Mouse (Mus musculus) gastrocnemius, adult 2 months (tissue): ENCODE measurements around the gene Cbarp. TPM values are rescaled to one million over a fixed set of nuclear protein-coding genes. Genes with fewer than 3 reads are reported as not detected.
A peak's percentile ranks its signal among the peaks of the same experiment; 100 is the strongest.

Experiments
- DNase-seq: peaks from one replicate; pipeline ENCODE4 v3.0.0; 2022
- H3K27ac ChIP-seq: fragments of 200-600 bp; 2 replicates; pipeline ENCODE4 v1.8.1; 2022; ENCODE audit warnings: mild to moderate bottlenecking
- H3K4me3 ChIP-seq: fragments of 200-600 bp; 2 replicates; pipeline ENCODE4 v1.8.1; 2022; ENCODE audit warnings: mild to moderate bottlenecking, moderate library complexity
- CTCF ChIP-seq: fragments of 200-600 bp; IDR thresholded peaks from 2 replicates; pipeline ENCODE4 v1.8.1; 2022; ENCODE audit warnings: antibody characterized with exemption, mild to moderate bottlenecking, moderate library complexity
- intact Hi-C: fragments of 180-260 bp; cut with DNase I; formaldehyde crosslinking; loops from one replicate; pipeline ENCODE4 v1.15.1; 2025
- total RNA-seq, 2 experiments: library from RNA; stranded (reverse); gene quantifications; 2 replicates each; pipeline ENCODE4 v1.2.3; 2021

Cbarp gene
- total RNA-seq, 2 experiments from 2014 or later: 1.8 to 2.3 TPM

DNA sequence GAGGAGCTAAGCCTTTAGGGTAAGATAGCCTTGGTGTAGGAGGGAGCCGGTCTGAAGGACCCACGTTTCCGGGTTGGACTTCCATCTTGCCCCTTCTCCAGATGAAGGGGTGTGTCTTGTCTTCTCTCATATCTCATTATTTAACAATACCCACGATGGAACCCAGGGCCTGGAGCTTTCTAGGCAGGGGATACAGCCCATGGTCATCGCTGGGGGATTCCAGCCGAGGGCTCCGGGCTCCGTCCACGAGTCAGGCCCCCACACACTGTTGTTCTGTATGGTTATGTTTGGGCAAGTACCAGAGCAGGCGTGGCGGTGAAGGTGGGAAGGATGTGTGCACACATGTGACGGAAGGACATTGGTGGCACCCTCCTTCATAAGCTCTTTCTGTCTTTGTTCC lies 3.5 kb upstream of the Cbarp start:
- TF ChIP-seq CTCF: no peak
- Histone ChIP-seq H3K27ac (peak overlapping the region; percentile 98; the same call in 1 of the 2 replicates), H3K4me3 (peak overlapping the region; percentile 95)
- no peak for DNase-seq
- intact Hi-C loops: no loop called here

DNA sequence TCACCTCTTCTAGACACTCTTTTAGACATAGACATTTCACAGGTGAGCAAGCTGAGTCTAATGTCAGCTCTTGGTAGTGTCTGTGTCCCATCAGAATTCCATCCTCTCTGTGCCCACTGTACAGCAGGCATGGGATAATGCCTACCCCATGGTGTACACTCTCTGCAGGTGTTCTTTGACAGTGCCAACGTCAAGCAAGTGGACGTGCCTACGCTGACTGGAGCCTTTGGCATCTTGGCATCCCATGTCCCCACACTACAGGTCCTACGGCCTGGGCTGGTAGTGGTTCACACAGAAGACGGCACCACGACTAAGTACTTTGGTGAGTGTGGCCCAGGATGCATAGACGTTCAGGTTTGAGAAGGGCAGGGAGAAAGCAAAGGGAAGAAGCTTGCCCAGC lies 3.0 kb upstream of the Cbarp start:
- TF ChIP-seq CTCF: no peak
- intact Hi-C loops: no loop called here
- no peak for DNase-seq
- Histone ChIP-seq H3K27ac (peak overlapping the region; percentile 98), H3K4me3 (peak overlapping the region; percentile 95)

DNA sequence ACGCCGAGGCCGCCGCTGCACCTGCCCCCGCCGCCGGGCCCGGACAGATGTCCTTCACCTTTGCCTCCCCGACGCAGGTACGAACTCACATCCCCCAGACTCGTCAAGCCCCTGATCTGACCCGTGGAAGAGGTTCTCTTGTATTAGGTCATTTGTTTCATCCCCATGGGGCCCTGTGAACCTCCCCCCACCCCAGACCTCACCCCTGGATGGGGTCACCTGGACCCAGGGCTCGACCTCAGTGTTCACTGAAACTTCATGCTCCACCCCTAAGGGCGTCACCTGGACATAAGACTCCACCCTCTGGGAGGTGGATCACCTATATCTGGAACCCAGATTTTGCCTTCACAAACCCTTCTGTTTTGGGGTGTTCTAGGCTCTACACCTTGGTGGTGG lies 1.9 kb upstream of the Cbarp start:
- Histone ChIP-seq H3K27ac (peak overlapping the region; percentile 98), H3K4me3 (peak overlapping the region; percentile 95)
- DNase-seq: peak; percentile 56
- no peak for TF ChIP-seq CTCF
- intact Hi-C loops: no loop called here

DNA sequence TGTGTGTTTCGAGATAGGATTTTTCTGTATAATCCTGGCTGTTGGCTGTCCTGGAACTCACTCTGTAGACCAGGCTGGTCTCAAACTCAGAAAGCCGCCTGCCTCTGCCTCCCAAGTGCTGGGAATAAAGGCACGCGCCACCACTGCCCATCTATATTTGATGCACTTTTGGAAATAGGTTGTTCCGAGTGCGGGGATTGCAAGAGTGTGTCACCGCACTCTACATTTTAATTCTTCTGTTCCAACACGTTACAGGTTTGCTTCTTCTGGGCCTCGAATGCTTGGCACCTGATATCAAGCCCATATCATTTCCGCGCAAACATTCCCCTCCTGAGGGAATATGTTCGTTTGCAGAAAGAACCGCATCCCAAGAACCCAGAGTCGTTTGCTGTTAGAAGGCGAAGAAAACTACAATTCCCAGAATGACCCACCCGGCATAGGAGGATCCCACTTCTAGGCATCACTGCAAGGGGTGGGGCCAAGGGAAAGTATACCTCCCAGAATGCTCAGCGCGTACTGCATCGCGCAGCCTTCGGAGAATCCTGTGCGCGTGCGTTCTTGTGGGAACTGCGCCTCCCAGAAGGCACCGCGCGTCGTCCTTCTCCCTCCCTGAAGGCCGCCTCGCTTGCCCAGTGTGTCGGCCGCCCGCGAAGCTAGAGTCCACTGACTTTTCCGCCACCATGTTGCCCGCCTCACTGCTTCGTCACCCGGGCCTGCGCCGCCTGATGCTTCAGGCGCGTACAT lies 1.3 kb upstream of the Cbarp start:
- Histone ChIP-seq H3K27ac (peak overlapping the region; percentile 98), H3K4me3 (peak overlapping the region; percentile 95)
- peak; percentile 96 for DNase-seq
- no peak for TF ChIP-seq CTCF
- intact Hi-C loops: loop anchor here (1.0 to 2.0 kb wide), 2 partner anchors 27 to 155 kb away; partner anchors contain the start of gene Stk11

DNA sequence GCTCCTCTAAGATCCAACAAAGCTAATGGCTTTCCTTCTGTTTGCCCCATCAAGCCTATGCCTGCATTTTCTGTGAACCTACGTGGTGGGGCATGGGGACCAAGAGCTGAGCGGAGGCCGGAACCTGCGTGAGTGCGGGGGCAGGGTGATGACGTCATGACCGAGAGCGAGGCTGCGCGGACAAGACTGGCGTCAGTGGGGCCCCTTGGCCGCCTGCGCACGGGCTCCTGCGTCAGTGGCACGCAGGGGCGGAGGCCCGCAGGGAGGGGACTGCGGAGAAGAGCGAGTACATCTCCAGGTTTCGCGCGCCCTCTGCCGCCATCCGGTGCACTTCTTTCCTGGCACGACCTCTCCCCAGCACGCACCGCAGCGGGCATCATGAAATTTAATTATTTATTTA lies 608 bp upstream of the Cbarp start:
- TF ChIP-seq CTCF: peak; percentile 71
- H3K27ac ChIP-seq: peak overlapping the region; percentile 98
- H3K4me3 ChIP-seq: peak overlapping the region; percentile 95
- DNase-seq: peak; percentile 97
- intact Hi-C loops: loop anchor here (1.0 to 2.0 kb wide), 2 partner anchors 26 to 154 kb away; partner anchors contain the start of gene Stk11

DNA sequence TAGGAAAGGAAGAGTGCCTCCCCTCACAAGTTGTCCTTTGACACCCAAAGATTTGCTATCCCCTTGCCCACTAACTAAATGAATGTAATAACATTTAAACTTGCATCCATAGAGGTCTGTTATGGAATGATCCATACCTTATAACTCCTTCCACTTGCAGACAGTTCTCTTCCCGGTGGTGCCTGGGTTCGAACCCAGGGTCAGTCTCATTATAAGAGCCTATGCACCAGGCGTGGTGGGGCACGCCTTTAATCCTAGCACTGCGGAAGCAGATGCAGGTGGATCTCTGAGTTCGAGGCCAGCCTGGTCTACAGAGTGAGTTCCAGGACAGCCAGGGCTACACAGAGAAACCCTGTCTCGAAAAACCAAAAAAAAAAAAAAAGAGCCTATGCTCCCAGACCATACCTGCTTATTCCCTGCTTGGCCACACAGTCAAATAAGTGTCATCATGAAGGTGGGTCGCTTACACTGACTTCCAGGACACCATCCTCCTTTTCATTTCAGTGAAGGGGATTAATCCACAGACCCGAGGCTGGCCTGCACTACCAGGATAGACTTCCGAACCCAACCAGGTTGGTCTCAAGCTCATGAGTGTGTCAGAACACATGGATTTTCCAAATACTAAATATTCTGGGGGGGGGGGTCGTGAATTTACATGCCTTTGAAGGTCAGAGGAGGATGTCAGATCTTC lies 515 bp downstream of the Cbarp start:
- H3K4me3 ChIP-seq: no peak overlapping the region
- intact Hi-C loops: loop anchor here (2.0 kb wide), 2 partner anchors 21 to 153 kb away; no protein-coding TSS in a partner anchor
- no peak for DNase-seq
- no peak for TF ChIP-seq CTCF
- H3K27ac ChIP-seq: peak overlapping the region; percentile 98; the same call in 1 of the 2 replicates

DNA sequence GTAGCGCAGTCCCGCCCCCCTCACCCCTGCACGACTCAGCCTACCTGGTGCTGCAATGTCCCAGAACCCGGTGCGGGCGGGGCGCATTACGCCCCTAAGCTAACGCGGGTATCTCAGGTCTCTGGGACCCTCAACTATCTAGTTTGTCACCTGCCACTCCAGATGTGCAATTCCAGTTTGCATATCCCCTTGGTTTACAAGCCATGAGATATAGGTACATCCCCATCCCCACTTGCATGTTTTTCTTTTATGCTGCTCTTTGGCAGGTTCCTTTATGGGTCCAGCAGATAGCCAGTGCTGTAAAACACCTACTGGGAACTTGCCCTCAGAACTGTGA lies 1.2 kb downstream of the Cbarp start:
- H3K27ac ChIP-seq: peak overlapping the region; percentile 68
- H3K4me3 ChIP-seq: peak overlapping the region; percentile 75
- no peak for TF ChIP-seq CTCF
- DNase-seq: no peak
- intact Hi-C loops: loop anchor here (2.0 kb wide), 1 partner anchor 21 kb away; no protein-coding TSS in a partner anchor

DNA sequence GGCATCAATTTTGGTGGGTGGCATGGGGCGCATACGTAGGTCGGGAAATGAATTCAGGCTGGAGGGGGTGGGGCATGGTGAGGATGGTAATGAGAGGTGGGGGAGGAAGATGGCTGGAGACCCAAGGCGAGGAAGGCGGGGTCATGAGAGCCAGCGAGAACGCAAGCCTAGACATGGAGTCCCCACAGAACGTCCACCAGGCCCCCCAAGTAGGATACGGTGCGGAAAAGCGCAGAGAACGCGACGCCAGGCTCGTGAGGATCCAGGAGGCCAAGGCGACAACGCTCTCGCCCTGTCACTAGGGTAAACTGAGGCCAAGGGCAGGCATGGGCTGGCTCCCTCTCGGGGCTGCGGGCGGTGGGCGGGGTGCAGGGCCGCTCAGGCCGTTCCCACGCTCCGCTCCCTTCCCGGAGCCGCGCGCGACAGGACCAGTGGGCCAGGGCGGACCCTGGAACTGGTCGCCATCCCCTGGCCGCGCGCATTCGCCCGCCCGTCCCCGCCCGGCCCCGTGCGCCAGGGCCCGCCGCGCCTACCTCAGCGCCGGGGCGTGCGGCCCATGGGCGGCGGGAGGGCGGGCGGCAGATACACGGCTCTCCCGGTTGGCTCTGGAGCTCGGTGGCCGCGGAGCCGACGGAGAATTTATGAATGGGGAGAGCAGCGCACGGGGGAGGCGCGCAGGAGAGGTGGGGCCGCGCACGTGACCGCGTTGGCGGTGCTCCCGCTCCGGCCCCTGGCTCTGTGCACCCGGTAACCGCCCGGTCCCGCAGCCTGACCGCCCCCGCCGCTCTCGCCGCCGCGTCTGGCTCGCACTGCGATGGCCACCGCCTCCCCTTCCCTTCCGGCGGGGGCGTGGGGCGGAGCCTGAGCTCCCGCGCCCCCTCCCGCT lies 1.8 kb downstream of the Cbarp start, which contains the start of gene Atp5d:
Gene Atp5d, plus strand, starts transcription at position 80 of the 886 bp plus-strand sequence.
- DNase-seq: peak; percentile 79
- H3K27ac ChIP-seq: peak within 1 kb of the TSS; percentile 68
- no peak for TF ChIP-seq CTCF
- H3K4me3 ChIP-seq: peak within 1 kb of the TSS; percentile 75
- intact Hi-C loops: loop anchor here (2.0 kb wide), 1 partner anchor 20 kb away; no protein-coding TSS in a partner anchor

DNA sequence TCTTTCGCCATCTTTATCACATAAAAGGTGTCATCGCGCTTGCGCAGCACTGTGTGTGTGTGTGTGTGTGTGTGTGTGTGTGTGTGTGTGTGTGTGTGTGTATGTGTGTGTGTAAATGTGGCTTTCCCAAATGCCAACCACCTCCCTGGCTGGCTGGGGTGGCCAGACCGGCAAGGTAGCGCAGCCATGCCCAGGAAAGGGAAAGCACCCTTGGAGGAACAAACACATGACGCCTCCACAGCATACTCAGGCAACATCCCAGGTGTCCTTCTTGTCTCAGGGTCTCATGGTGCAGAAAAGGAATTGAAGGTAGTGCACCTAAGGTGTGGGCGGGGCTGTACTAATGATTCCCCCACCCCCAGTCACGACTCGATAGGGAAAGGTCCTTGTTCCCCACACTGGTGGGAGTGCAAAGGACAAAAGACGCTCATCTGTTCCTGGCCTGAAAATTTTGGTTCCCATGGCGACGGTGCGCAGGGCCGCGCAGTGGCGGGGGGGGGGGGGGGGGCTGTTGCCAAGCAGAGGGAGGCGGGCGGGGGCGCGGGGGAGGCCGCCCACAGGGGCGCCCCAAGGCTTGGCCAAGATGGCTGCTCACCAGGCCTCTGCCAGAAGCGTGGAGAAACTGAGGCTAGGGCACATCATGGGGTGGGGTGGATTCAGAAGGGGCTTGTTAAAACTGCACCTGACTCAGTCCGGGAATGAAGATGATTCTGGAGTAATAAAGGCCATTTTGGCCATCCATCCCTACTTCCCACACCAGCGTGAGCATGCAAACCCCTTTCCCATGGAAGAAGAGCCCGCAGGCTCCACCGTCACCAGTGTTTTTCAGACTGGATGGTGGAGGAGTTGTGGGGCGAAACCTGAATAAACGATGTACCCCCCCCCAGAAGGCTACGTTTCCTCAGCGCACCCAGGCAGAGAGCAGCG lies 2.7 kb downstream of the Cbarp start:
- intact Hi-C loops: loop anchor here (2.0 kb wide), 1 partner anchor 19 kb away; no protein-coding TSS in a partner anchor
- Histone ChIP-seq H3K27ac (no peak overlapping the region), H3K4me3 (peak overlapping the region; percentile 75)
- no peak for DNase-seq
- no peak for TF ChIP-seq CTCF

DNA sequence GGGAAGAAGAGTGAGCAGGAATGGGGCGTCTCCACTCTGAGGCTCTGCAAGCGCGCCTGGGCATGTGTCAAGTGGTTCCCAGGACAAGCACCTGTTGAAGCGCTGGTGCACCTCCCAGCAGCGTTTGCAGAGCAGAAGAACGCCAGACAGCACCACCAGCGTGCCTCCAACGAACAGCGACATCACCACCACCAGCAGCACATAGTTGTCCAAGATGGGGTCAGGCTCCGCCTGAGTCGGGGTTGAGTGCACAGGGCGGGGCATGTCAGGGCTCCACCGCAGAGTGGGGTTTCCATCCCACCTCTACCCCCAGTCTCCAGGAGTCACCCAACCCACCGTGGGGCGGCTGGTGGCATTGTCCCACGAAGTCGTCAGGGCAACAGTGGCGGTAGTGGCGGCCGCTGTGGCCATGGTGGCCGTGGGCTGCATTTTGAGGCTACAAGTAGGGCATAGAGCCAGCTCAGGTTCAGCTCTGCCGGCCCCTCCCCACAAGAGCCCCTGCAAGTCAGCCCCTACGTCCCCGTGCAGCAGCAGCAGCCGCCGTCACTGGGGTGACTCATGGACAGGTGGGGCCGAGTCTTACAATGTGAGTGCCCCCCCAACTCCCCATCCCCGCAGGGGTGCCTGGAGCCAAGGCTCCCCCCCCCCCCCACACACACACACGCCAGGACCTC lies 3.5 kb downstream of the Cbarp start:
- no peak overlapping the region for H3K27ac ChIP-seq
- intact Hi-C loops: no loop called here
- peak overlapping the region; percentile 26 for H3K4me3 ChIP-seq
- DNase-seq: no peak
- no peak for TF ChIP-seq CTCF
